Mouse (Mus musculus) gastrocnemius, postnatal 4 days (tissue): ENCODE measurements around the gene Ndufa12. TPM values are rescaled to one million over a fixed set of nuclear protein-coding genes. Genes with fewer than 3 reads are reported as not detected.

Experiments used
- DNase-seq, 2 experiments: peaks; one replicate each; pipeline ENCODE4 v3.0.0; 2021 to 2022; ENCODE audit warnings: low spot score in 2 of 2, mixed read lengths in 2 of 2
- long read RNA-seq, 2 experiments: library from polyadenylated mRNA; stranded (forward); transcript quantifications; one replicate each; pipeline ENCODE4 v2.0.0; 2021
- total RNA-seq, 2 experiments: library from RNA; stranded (reverse); gene quantifications; 2 replicates each; pipeline ENCODE4 v1.2.3; 2021

The Ndufa12 gene
- 100 to 1,000 TPM; 345 to 383 TPM for total RNA-seq
- long read RNA-seq, experiment 1, transcript Ndufa12-201 (4 exons, 1,110 nt), result major isoform, 220 of 226 reads
- long read RNA-seq, experiment 1, partial matches to known transcripts, result 1 of 226 reads
- long read RNA-seq, experiment 1, other reads (novel, unspliced or antisense), result 5 of 226 reads
- long read RNA-seq, experiment 2, transcript Ndufa12-201 (4 exons, 1,110 nt), result major isoform, 209 of 213 reads
- long read RNA-seq, experiment 2, partial matches to known transcripts, result 1 of 213 reads
- long read RNA-seq, experiment 2, other reads (novel, unspliced or antisense), result 3 of 213 reads

GRCm38 (mm10) chr10:94198482-94199405 is at the start of gene Ndufa12:
Gene Ndufa12, plus strand, starts transcription at chr10:94198720.
- DNase-seq, result peak; percentile 86 to 94

GRCm38 (mm10) chr10:94151488-94151887 is 47.0 kb upstream of the Ndufa12 start:
- DNase-seq, result no peak

GRCm38 (mm10) chr10:94153841-94154240 is 44.7 kb upstream of the Ndufa12 start:
- no peak for DNase-seq

GRCm38 (mm10) chr10:94158962-94159361 is 39.6 kb upstream of the Ndufa12 start:
- no peak for DNase-seq

GRCm38 (mm10) chr10:94159406-94159805 is 39.1 kb upstream of the Ndufa12 start:
- DNase-seq, result no peak

- no peak for DNase-seq
Measured at GRCm38 (mm10) chr10:94161051-94161765, 37.3 kb upstream of the Ndufa12 start.

GRCm38 (mm10) chr10:94162031-94162430 is 36.5 kb upstream of the Ndufa12 start:
- no peak for DNase-seq

- no peak for DNase-seq
Measured at GRCm38 (mm10) chr10:94164104-94164845, 34.2 kb upstream of the Ndufa12 start.

GRCm38 (mm10) chr10:94165426-94165825 is 33.1 kb upstream of the Ndufa12 start:
- DNase-seq, result no peak

GRCm38 (mm10) chr10:94167051-94167750 is 31.3 kb upstream of the Ndufa12 start:
- no peak for DNase-seq

- DNase-seq, result no peak
Measured at GRCm38 (mm10) chr10:94171440-94172130, 26.9 kb upstream of the Ndufa12 start.

GRCm38 (mm10) chr10:94172137-94172536 is 26.4 kb upstream of the Ndufa12 start:
- DNase-seq, result no peak

GRCm38 (mm10) chr10:94172706-94173105 is 25.8 kb upstream of the Ndufa12 start:
- no peak for DNase-seq

- no peak for DNase-seq
Measured at GRCm38 (mm10) chr10:94174652-94175051, 23.9 kb upstream of the Ndufa12 start.

GRCm38 (mm10) chr10:94183199-94183598 is 15.3 kb upstream of the Ndufa12 start:
- DNase-seq, result no peak

- no peak for DNase-seq
Measured at GRCm38 (mm10) chr10:94204973-94205372, 6.5 kb downstream of the Ndufa12 start.

GRCm38 (mm10) chr10:94210718-94211618 is 12.4 kb downstream of the Ndufa12 start:
- no peak for DNase-seq

GRCm38 (mm10) chr10:94211725-94212124 is 13.2 kb downstream of the Ndufa12 start:
- DNase-seq, result no peak
